Mouse (Mus musculus) lung, embryonic 16.5 days (tissue): ENCODE measurements around the gene Vps26a. TPM values are rescaled to one million over a fixed set of nuclear protein-coding genes. Genes with fewer than 3 reads are reported as not detected.
"Not testable (repeated sequence)": the region's sequence is repeated elsewhere in the genome, so short reads cannot be mapped to it uniquely, and the experiment has no call there.

Experiments
- ATAC-seq: fragments of 200-750 bp; cut with Nextera tagmentation; 2 replicates; pipeline ENCODE4 v1.8.0; 2017; ENCODE audit warnings: low read depth, mild to moderate bottlenecking, moderate library complexity
- H3K27ac ChIP-seq: fragments of 300-500 bp; sonication (generic); 2 replicates; pipeline ENCODE4 v1.5.1; 2014; ENCODE audit warnings: mild to moderate bottlenecking, control low read depth, low read length
- H3K27me3 ChIP-seq: fragments of 300-500 bp; sonication (generic); 2 replicates; pipeline ENCODE4 v1.6.1; 2014; ENCODE audit warnings: low read depth, low read length, mixed read lengths; ENCODE audit not compliant: control insufficient read depth, insufficient read depth
- H3K36me3 ChIP-seq: fragments of 300-500 bp; sonication (generic); 2 replicates; pipeline ENCODE4 v1.6.1; 2014; ENCODE audit warnings: low read length; ENCODE audit not compliant: control insufficient read depth, insufficient read depth
- H3K4me1 ChIP-seq: fragments of 300-500 bp; sonication (generic); replicated peaks from 2 replicates; pipeline ENCODE4 v1.6.1; 2014; ENCODE audit warnings: low read length, mixed read lengths; ENCODE audit not compliant: control insufficient read depth, insufficient read depth
- H3K4me2 ChIP-seq: fragments of 300-500 bp; sonication (generic); 2 replicates; pipeline ENCODE4 v1.6.1; 2014; ENCODE audit warnings: low read depth, low read length, control low read depth
- H3K4me3 ChIP-seq: fragments of 300-500 bp; sonication (generic); 2 replicates; pipeline ENCODE4 v1.5.1; 2014; ENCODE audit warnings: mild to moderate bottlenecking, low read length, control low read depth
- H3K9ac ChIP-seq: fragments of 300-500 bp; sonication (generic); 2 replicates; pipeline ENCODE4 v1.6.1; 2014; ENCODE audit warnings: low read length, control low read depth
- H3K9me3 ChIP-seq: fragments of 300-500 bp; sonication (generic); 2 replicates; pipeline ENCODE4 v1.6.1; 2016; ENCODE audit warnings: low read length; ENCODE audit not compliant: control insufficient read depth
- WGBS: fragments of 180-500 bp; shearing (Covaris S2); extraction: QIAGEN DNeasy Blood & Tissue Kit; methylation state at CpG from one replicate; pipeline ENCODE4 v1.1.7; 2014; 5-methylcytosine and 5-hydroxymethylcytosine counted together
- polyA plus RNA-seq: library from polyadenylated mRNA; unstranded; fragments of >200 nt; fragmentation: Nextera tagmentation; extraction: Ambion mirVana; gene quantifications from 2 replicates; pipeline ENCODE4 v1.2.1, GENCODE M21; 2015

The Vps26a gene
- polyA plus RNA-seq, 1 experiment from 2014 or later, result 86.1 TPM

GRCm38 (mm10) chr10:62503836-62504628, 17.4 kb upstream of the Vps26a start:
- Histone ChIP-seq H3K9me3 (no peaks in the 10 kb centered on the region), H3K4me1 (peaks cover 6% of the 10 kb centered on the region; the same call in 1 of the 2 replicates), H3K9ac (no peak overlapping the region), H3K4me2 (no peak overlapping the region), H3K27me3 (no peaks in the 10 kb centered on the region), H3K36me3 (no peaks in the 10 kb centered on the region), H3K27ac (no peak overlapping the region), H3K4me3 (no peak overlapping the region)
- WGBS, result 61% methylated on average over 12 of the region's 12 CpGs
- no peak for ATAC-seq

- ATAC-seq, result no peak
- WGBS, result 44% methylated on average over 4 of the region's 4 CpGs
- Histone ChIP-seq H3K4me3 (no peak overlapping the region), H3K4me2 (no peak overlapping the region), H3K9ac (no peak overlapping the region), H3K27ac (no peak overlapping the region), H3K36me3 (no peaks in the 10 kb centered on the region), H3K27me3 (no peaks in the 10 kb centered on the region), H3K4me1 (peaks cover 6% of the 10 kb centered on the region; the same call in 1 of the 2 replicates), H3K9me3 (no peaks in the 10 kb centered on the region)
Observed at GRCm38 (mm10) chr10:62503353-62503752, 16.7 kb upstream of the Vps26a start.

- no peaks in the 10 kb centered on the region for H3K27me3 ChIP-seq
- no peak for ATAC-seq
- H3K4me2 ChIP-seq, result no peak overlapping the region
- H3K4me1 ChIP-seq, result no peaks in the 10 kb centered on the region
- H3K4me3 ChIP-seq, result no peak overlapping the region
- H3K36me3 ChIP-seq, result no peaks in the 10 kb centered on the region
- no peaks in the 10 kb centered on the region for H3K9me3 ChIP-seq
- 71% methylated on average over 7 of the region's 7 CpGs for WGBS
- no peak overlapping the region for H3K9ac ChIP-seq
- no peak overlapping the region for H3K27ac ChIP-seq
Observed at GRCm38 (mm10) chr10:62501951-62502350, 15.3 kb upstream of the Vps26a start.

- ATAC-seq, result no peak
- H3K4me2 ChIP-seq, result no peak overlapping the region
- WGBS, result 86% methylated on average over 9 of the region's 9 CpGs
Observed at GRCm38 (mm10) chr10:62500916-62501615, 14.5 kb upstream of the Vps26a start.

DNA sequence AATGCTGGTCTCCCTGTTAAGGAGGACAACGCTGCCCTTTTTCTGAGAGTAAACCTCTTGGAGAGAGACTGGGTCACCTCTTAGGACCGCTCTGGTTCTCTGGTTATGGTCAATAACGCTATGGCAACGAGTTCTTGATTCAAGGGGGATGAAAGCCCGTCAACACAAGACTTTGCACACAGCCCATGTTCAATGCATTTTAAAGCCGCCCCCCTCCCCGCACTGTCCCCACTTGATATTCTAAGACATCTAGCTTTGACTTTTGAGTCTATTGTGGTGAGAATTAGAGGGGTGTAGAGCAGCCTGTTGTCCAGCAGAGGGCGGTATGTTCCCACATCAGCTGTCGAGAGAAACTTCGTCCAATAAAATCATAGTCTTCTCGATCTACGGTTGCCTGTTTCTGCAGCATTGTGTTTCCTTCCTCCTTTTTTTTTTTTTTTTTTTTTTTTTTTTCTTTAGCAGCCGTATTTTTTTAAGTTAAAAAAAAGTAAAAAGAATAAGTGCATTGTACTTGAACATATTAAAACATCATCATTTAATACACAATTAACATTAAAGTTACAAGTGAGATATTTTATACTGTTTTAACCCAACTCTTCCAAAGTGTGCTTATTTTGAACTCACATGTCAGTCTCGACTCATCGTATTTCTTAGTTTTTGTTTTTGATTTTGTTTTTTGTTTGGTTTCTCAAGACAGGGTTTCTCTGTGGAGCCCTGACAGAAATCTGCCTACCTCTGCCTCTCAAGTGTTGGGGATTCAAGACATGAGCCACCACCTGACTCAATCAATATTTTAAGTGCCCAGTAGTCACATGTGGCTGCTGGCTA, 13.7 kb upstream of the Vps26a start:
- no peak overlapping the region for H3K4me3 ChIP-seq
- H3K36me3 ChIP-seq, result no peaks in the 10 kb centered on the region
- 22% methylated on average over 15 of the region's 15 CpGs for WGBS
- no peak overlapping the region for H3K4me2 ChIP-seq
- H3K9me3 ChIP-seq, result no peaks in the 10 kb centered on the region
- no peak overlapping the region for H3K9ac ChIP-seq
- H3K27me3 ChIP-seq, result no peaks in the 10 kb centered on the region
- peak; percentile 41; the same call in 1 of the 2 replicates for ATAC-seq
- H3K27ac ChIP-seq, result no peak overlapping the region
- no peaks in the 10 kb centered on the region for H3K4me1 ChIP-seq

More at GRCm38 (mm10) chr10:62500916-62501615, 14.5 kb upstream of the Vps26a start:
- H3K27ac ChIP-seq, result no peak overlapping the region
- H3K27me3 ChIP-seq, result no peaks in the 10 kb centered on the region
- H3K4me1 ChIP-seq, result no peaks in the 10 kb centered on the region
- H3K9me3 ChIP-seq, result no peaks in the 10 kb centered on the region
- H3K36me3 ChIP-seq, result no peaks in the 10 kb centered on the region
- no peak overlapping the region for H3K4me3 ChIP-seq
- no peak overlapping the region for H3K9ac ChIP-seq

- H3K4me1 ChIP-seq, H3K4me3 ChIP-seq, H3K27me3 ChIP-seq, H3K9ac ChIP-seq, H3K9me3 ChIP-seq, H3K4me2 ChIP-seq, ATAC-seq, H3K27ac ChIP-seq, H3K36me3 ChIP-seq: not testable (repeated sequence)
- WGBS, result 80% methylated on average over 3 of the region's 3 CpGs
Observed at GRCm38 (mm10) chr10:62491681-62492080, 5.1 kb upstream of the Vps26a start.

GRCm38 (mm10) chr10:62488266-62488665, 1.7 kb upstream of the Vps26a start:
- Histone ChIP-seq H3K36me3 (no peaks in the 10 kb centered on the region), H3K4me1 (peaks cover 8% of the 10 kb centered on the region), H3K27ac (no peak overlapping the region), H3K4me3 (no peak overlapping the region), H3K4me2 (no peak overlapping the region), H3K9ac (no peak overlapping the region), H3K9me3 (no peaks in the 10 kb centered on the region), H3K27me3 (no peaks in the 10 kb centered on the region)
- 12% methylated on average over 1 of the region's 1 CpGs for WGBS
- ATAC-seq, result no peak

- under 1% methylated on average over 39 of the region's 48 CpGs for WGBS
- H3K27ac ChIP-seq, result peak overlapping the region; percentile 83
Observed at GRCm38 (mm10) chr10:62485878-62486582, 575 bp downstream of the Vps26a start.

More at GRCm38 (mm10) chr10:62485878-62486582, 575 bp downstream of the Vps26a start:
- peak overlapping the region; percentile 91 for H3K4me3 ChIP-seq
- H3K4me1 ChIP-seq, result peaks cover 8% of the 10 kb centered on the region
- H3K9me3 ChIP-seq, result no peaks in the 10 kb centered on the region
- no peaks in the 10 kb centered on the region for H3K36me3 ChIP-seq
- ATAC-seq, result peak; percentile 74
- no peaks in the 10 kb centered on the region for H3K27me3 ChIP-seq
- H3K4me2 ChIP-seq, result peak overlapping the region; percentile 86
- H3K9ac ChIP-seq, result peak overlapping the region; percentile 92
